Mouse (Mus musculus): ENCODE measurements around the gene Ugt2b36. TPM values are rescaled to one million over a fixed set of nuclear protein-coding genes. Genes with fewer than 3 reads are reported as not detected.

The Ugt2b36 gene
- polyA plus RNA-seq (2012; ENCODE audit: low replicate concordance), result not detected in 2 replicates

DNA sequence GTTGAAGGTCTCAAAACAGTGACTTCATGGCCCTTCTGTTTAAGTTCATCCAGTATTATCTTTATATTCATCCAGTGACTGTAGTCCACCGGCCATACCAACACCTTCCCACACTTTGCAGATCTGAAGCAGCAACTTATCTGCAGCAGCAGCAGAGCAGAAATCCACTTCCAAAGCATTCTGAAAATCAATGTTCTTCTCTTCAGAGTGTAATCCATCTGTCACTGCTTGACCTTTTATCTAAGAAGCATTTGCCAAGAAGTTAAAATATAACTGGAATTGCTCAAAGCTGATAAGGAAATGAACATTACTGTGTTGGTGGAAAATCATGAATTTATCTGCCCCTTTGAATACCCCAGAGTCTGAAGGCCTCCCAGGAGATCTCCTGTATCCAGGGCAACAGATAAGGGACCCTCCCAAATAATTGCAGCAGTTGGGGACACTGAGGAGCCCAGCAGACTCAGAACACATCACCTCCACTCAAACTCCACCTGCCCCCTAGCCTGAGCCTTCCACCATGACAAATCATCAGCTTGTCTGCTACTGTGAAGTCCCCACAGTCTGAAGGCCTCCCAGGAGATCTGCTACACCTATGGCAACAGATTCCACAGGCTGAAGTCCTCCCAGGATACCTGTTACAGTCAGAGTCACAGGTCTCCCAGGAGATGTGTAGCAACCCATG, at the start of gene Ugt2b36:
TSS of gene Ugt2b36 (minus strand) at position 210 of the 682 bp plus-strand sequence.

DNA sequence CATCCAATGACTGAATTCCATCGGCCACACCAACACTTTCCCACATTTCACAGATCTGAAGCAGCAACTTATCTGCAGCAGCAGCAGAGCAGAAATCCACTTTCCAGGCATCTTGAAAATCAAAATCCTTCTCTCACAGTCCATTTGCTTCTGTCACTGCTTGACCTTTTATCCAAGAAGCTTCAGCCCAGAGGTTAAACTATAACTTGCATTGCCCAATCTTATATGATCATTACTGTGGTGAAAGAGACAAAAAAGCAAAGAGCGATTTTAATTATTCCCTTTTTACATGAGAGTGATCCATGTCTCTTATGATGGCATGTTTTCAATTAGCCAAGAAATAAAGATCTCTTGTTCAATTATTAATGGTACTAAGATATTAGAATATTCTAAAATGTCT, 47.8 kb upstream of the Ugt2b36 start, which contains the start of gene Ugt2b5:
TSS of gene Ugt2b5 (minus strand) at position 123 of the 400 bp plus-strand sequence.

Other genes starting within 250 kb of the Ugt2b36 start
- gene Ugt2b34, start 185.6 kb downstream of the Ugt2b36 start, polyA plus RNA-seq (2012; ENCODE audit: low replicate concordance), result not detected in 2 replicates
- gene Ugt2b1, start 166.0 kb downstream of the Ugt2b36 start, polyA plus RNA-seq (2012; ENCODE audit: low replicate concordance), result not detected in 2 replicates
- not detected in 2 replicates for gene Ugt2b35, start 91.7 kb downstream of the Ugt2b36 start, polyA plus RNA-seq (2012; ENCODE audit: low replicate concordance)
- gene Ugt2b5, start 47.8 kb upstream of the Ugt2b36 start, polyA plus RNA-seq (2012; ENCODE audit: low replicate concordance), result not detected in 2 replicates
- gene Ugt2b37, start 162.2 kb upstream of the Ugt2b36 start, polyA plus RNA-seq (2012; ENCODE audit: low replicate concordance), result not detected in 2 replicates
- gene Ugt2a3, start 244.6 kb upstream of the Ugt2b36 start, polyA plus RNA-seq (2012; ENCODE audit: low replicate concordance), result not detected in 2 replicates